Mouse (Mus musculus) layer of hippocampus, adult 18-20 months (tissue): ENCODE data around the gene Cabin1. TPM values are rescaled to one million over a fixed set of nuclear protein-coding genes. Genes with fewer than 3 reads are reported as not detected.
"Not testable (repeated sequence)": the region's sequence is repeated elsewhere in the genome, so short reads cannot be mapped to it uniquely, and the experiment has no call there.

ENCODE experiments used
- DNase-seq, 2 experiments: peaks; one replicate each; pipeline ENCODE4 v3.0.0; 2022; ENCODE audit warnings: low spot score in 2 of 2
- total RNA-seq, 2 experiments: library from RNA; stranded (reverse); gene quantifications; 2 replicates each; pipeline ENCODE4 v1.2.3; 2021

Cabin1 gene
- total RNA-seq, 2 experiments from 2014 or later = 56.4 to 66.3 TPM

- peak; percentile 78 to 92 for DNase-seq
Observed at GRCm38 (mm10) chr10:75772795-75773664, 8.9 kb upstream of the Cabin1 start, which contains the start of gene Ddt. Gene Ddt (minus strand): TSS chr10:75773414.

- not testable (repeated sequence) for DNase-seq
Observed at GRCm38 (mm10) chr10:75767756-75768155, 3.6 kb upstream of the Cabin1 start.

GRCm38 (mm10) chr10:75766856-75767255 is 2.7 kb upstream of the Cabin1 start:
- no peak for DNase-seq

- DNase-seq = peak in 1 of 2 experiments; percentile 61
Observed at GRCm38 (mm10) chr10:75764519-75765473, 655 bp upstream of the Cabin1 start.

DNA sequence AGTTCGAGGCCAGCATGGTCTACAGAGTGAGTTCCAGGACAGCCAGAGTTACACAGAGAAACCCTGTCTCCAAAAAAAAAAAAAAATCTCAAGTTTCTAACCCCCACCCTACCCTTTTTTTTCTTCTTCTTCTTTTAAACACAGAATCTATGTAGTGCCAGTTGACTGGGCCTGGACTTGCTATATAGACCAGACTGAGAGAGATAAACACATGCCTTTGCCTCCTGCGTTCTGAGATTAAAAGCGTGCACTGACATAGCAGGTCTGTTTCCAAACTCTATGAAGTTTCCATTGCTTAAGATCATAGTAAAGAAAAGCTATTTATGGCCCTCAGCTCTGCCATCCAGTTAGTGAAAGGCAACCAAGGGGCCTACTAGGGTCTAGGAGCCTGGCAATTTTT is 1.7 kb downstream of the Cabin1 start:
- DNase-seq = no peak

- DNase-seq = no peak
Observed at GRCm38 (mm10) chr10:75760311-75760710, 3.8 kb downstream of the Cabin1 start.

GRCm38 (mm10) chr10:75756719-75757118 is 7.4 kb downstream of the Cabin1 start:
- DNase-seq = no peak

GRCm38 (mm10) chr10:75744017-75744416 is 20.1 kb downstream of the Cabin1 start:
- peak; percentile 81 to 93 for DNase-seq

GRCm38 (mm10) chr10:75743369-75743768 is 20.8 kb downstream of the Cabin1 start:
- DNase-seq = peak; percentile 81 to 91

GRCm38 (mm10) chr10:75740866-75741265 is 23.3 kb downstream of the Cabin1 start:
- no peak for DNase-seq

- DNase-seq = no peak
Observed at GRCm38 (mm10) chr10:75725449-75725848, 38.7 kb downstream of the Cabin1 start.

DNA sequence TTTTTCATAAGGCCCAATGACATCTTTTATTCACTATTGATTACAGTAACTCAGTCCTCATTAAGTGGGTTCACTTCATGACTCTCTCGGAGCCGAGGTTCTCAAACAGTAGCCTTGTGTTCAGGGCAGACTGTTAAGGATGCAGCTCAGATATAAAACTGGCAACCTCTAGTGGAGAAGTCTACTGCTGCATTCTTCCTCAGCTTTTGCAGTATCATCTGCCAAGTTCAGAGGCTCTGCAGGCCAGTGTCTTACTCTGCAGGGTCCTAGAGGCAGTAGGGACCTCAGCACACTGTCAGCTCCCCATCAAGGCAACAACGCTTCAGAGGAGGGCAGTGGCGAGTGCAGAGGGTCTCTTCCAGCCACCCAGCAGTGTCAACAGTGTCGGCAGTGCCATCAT is 43.9 kb downstream of the Cabin1 start:
- DNase-seq = peak in 1 of 2 experiments; percentile 25

DNA sequence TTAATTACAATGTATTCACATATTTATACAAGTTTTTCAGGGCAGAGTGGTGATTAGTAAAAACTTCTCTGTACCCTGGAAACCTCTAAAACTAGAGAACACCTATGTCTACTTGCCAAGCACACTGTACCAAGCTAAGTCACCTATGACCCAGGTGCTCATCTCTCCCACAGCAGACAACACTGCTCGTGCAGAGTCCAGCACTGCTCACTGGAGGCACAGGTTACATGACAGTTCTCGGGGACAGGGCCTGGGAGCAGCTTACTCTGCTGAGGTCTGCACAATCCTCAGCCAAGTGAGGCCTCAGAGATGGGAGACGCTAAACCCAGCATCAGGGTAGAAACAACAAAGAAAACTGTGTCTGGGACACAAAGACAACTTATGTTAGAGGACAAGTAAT is 49.3 kb downstream of the Cabin1 start:
- DNase-seq = no peak

DNA sequence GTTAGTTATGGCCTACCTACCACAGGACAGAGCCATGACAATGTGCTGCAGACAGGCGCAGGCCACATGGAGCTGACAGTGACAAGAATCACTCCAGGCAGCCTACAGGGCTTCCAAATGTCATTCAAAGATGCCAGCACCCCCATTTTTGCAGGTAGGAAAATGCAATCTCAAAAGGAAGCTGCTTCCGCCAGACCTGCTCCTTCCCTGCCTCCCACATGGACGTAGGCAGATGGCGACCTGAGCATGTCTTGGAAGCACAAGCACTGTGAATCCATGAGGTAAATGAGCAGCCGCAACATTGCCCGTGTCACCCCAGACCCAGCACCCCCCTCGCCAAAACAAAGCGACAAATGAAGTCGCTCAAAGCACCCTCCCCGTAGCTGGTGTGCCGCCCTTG is 51.1 kb downstream of the Cabin1 start:
- DNase-seq = no peak

GRCm38 (mm10) chr10:75710210-75710609 is 53.9 kb downstream of the Cabin1 start:
- DNase-seq = no peak

GRCm38 (mm10) chr10:75709261-75709660 is 54.9 kb downstream of the Cabin1 start:
- DNase-seq = no peak

- DNase-seq = peak in 1 of 2 experiments; percentile 41
Observed at GRCm38 (mm10) chr10:75708633-75708992, 55.5 kb downstream of the Cabin1 start.

DNA sequence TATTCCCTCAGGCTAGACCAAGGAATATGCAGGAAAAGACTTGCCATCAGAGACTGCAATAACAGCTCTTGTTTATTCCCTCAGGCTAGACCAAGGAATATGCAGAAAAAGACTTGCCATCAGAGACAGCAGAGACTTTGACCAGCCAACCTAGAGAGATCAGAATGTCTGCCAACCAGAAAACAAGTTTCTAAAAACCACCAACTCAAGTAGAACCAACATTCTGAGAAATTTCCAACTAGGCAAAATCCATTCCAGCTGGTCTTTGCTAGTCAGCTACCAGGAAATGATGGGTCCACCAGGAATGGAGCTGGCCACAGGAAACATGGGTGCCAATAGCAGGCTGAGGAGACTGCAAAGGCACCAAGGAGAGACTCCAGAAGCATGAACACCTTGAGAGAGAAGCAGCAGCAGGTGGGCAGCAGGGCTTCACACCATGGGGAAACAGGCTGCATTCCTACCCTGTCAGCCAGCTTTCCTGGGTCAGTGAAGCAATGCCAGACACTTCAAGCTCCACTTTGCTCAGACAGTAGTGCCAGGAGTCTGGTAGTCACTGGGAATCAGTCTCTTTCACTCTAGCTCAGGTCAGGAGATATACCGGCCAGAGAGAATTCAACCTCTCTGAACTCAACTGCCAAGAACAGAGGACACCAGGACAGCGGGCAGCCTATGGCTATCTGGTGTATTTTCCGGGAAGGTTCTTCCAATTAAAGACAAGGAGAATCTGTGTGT is 56.1 kb downstream of the Cabin1 start:
- no peak for DNase-seq

DNA sequence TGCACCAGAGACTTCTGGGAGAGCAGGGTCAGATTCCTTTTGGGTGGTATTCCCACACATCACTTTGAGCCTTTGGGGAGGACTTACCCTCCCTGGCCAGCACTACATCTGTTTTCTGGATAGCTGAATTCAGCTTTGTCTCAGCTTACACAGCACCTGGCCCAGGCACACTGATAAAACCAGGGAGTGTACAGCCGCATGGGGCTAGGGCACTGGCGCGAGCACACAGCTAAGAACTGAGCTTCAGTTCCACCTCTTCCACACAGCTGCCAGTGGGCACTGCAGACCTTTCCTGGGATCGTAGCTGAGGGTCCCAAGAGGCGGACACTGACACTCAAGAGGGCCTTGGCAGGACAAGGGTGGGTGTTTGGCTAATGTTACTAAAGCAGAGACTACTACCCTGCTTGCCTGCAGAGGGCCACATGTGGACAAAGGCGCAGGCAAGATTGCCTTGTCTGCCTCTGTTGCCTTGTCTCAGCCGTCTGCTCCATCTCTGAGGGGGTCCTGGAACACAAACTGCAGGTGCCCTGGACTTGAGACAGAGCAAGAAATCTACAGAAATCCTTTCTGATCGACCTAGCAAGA is 57.4 kb downstream of the Cabin1 start:
- DNase-seq = no peak

- no peak for DNase-seq
Observed at GRCm38 (mm10) chr10:75705681-75706400, 58.3 kb downstream of the Cabin1 start.
